Mouse (Mus musculus) heart, embryonic 14.5 days (tissue): ENCODE results near the gene Afg1l. TPM values are rescaled to one million over a fixed set of nuclear protein-coding genes. Genes with fewer than 3 reads are reported as not detected.
A peak's percentile ranks its signal among the peaks of the same experiment; 100 is the strongest.

Experiments used
- ATAC-seq: fragments of 200-750 bp; cut with Nextera tagmentation; 2 replicates; pipeline ENCODE4 v1.8.0; 2017; ENCODE audit warnings: low read depth, moderate TSS enrichment; ENCODE audit not compliant: insufficient number of reproducible peaks, insufficient read depth, low FRiP score
- H3K27ac ChIP-seq, 2 experiments: fragments of 200-500 bp in 1 of 2; fragments of 300-500 bp in 1 of 2; sonication (generic) in 1 of 2; replicated peaks in 1 of 2; 2 replicates each; pipeline ENCODE4 v1.5.1; 2012 to 2014; ENCODE audit warnings: low read depth in 2 of 2, low read length in 2 of 2, control low read depth in 1 of 2, mild to moderate bottlenecking in 1 of 2, mixed read lengths in 1 of 2; ENCODE audit not compliant: control insufficient read depth in 1 of 2, insufficient read depth in 1 of 2
- H3K27me3 ChIP-seq: fragments of 300-500 bp; sonication (generic); 2 replicates; pipeline ENCODE4 v1.6.1; 2014; ENCODE audit warnings: mild to moderate bottlenecking, low read length, control low read depth; ENCODE audit not compliant: control insufficient read depth, insufficient read depth
- H3K36me3 ChIP-seq: fragments of 300-500 bp; sonication (generic); 2 replicates; pipeline ENCODE4 v1.6.1; 2014; ENCODE audit warnings: mild to moderate bottlenecking, control low read depth, low read length, mixed read lengths; ENCODE audit not compliant: control insufficient read depth, insufficient read depth
- H3K4me1 ChIP-seq, 2 experiments: fragments of 200-500 bp in 1 of 2; fragments of 300-500 bp in 1 of 2; sonication (generic) in 1 of 2; 2 replicates each; pipeline ENCODE4 v1.6.1; 2012 to 2014; ENCODE audit warnings: low read length in 2 of 2, control low read depth in 1 of 2, mixed read lengths in 1 of 2; ENCODE audit not compliant: control insufficient read depth in 2 of 2, insufficient read depth in 2 of 2
- H3K4me2 ChIP-seq: fragments of 300-500 bp; sonication (generic); 2 replicates; pipeline ENCODE4 v1.6.1; 2014; ENCODE audit warnings: mild to moderate bottlenecking, low read length
- H3K4me3 ChIP-seq, 2 experiments: fragments of 200-500 bp in 1 of 2; fragments of 300-500 bp in 1 of 2; sonication (generic) in 1 of 2; 2 replicates each; pipeline ENCODE4 v1.5.1; 2012 to 2014; ENCODE audit warnings: low read length in 2 of 2, mild to moderate bottlenecking in 2 of 2, control low read depth in 1 of 2, low read depth in 1 of 2, moderate library complexity in 1 of 2; ENCODE audit not compliant: control insufficient read depth in 1 of 2, insufficient read depth in 1 of 2
- H3K9ac ChIP-seq: fragments of 300-500 bp; sonication (generic); 2 replicates; pipeline ENCODE4 v1.6.1; 2014; ENCODE audit warnings: mild to moderate bottlenecking, low read length
- H3K9me3 ChIP-seq: fragments of 300-500 bp; sonication (generic); 2 replicates; pipeline ENCODE4 v1.6.1; 2016; ENCODE audit warnings: low read length, control low read depth; ENCODE audit not compliant: control insufficient read depth
- WGBS: fragments of 180-500 bp; shearing (Covaris S2); extraction: QIAGEN DNeasy Blood & Tissue Kit; methylation state at CpG from one replicate; pipeline ENCODE4 v1.1.7; 2014; 5-methylcytosine and 5-hydroxymethylcytosine counted together
- polyA plus RNA-seq: library from polyadenylated mRNA; unstranded; fragments of >200 nt; fragmentation: Nextera tagmentation; extraction: Ambion mirVana; gene quantifications from 2 replicates; pipeline ENCODE4 v1.2.1, GENCODE M21; 2014

The Afg1l gene
- polyA plus RNA-seq, 1 experiment from 2014 or later = 15.4 TPM

DNA sequence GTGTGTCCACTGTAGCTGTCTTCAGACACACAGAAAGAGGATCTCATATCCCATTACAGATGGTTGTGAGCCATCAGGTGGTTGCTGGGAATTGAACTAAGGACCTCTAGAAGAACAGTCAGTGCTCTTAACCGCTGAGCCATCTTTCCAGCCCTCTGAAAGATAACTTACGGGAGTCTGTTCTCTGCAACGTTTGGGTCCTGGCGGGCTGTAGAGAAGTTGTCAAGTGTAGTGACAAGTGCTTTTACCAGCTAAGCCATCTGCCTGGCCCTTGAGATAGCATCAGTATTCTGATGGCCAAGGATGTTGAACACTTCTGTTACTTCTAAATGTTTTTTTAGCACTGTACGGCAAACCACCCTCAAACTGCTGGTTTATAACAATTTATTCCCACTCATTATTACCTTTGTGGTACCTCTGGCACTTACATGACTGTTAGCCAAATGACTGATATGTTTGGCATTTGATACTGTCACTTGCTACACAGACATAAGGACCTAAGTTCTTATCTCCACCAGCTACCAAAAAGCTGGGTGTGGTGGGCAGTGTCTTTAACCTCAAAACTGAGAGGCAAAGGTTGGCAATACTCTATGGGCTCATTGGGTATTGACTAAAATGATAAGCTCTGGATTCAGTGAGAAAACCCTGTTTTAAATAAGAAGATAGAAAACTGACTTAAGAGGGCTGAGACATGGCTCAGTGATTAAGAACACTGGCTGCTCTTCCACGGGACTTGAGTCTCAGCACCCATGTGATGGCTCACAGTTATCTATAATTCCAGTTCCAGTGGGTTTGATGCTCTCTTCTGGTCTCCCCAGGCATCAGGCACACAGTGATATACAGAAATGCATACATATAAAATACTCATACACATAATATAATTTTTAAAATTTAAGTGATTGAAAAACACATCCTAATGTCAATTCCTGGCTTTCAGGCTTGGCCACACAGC is 33.1 kb upstream of the Afg1l start:
- Histone ChIP-seq H3K27ac (no peak overlapping the region), H3K9ac (no peak overlapping the region), H3K4me1 (peaks cover 0 to 14% of the 10 kb centered on the region in 2 experiments; a peak in 2 of 4 replicates), H3K9me3 (no peaks in the 10 kb centered on the region), H3K4me3 (no peak overlapping the region), H3K4me2 (no peak overlapping the region), H3K27me3 (no peaks in the 10 kb centered on the region), H3K36me3 (peaks cover 42% of the 10 kb centered on the region)
- no peak for ATAC-seq
- 59% methylated on average over 6 of the region's 6 CpGs for WGBS

DNA sequence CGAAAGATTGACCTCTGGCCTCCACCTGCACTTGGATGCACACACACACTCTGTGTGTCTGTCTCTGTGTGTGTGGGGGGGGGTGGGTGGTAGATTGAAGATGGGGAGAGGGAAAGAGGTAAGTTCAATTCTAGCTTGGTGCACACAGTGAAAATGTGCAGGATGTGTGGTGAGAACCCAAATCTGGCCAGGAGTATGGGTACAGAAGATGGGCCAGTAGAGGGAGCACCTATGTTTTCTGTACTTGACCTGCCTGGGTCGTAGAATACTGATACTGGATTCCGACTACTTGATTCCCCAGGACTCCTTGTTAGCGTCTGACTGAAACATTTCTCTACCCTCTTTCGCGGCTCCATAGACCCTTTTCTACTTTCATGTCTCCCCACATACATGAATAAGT is 31.8 kb upstream of the Afg1l start:
- Histone ChIP-seq H3K36me3 (peaks cover 51% of the 10 kb centered on the region), H3K4me2 (no peak overlapping the region), H3K27ac (no peak overlapping the region), H3K4me1 (peaks cover 0 to 14% of the 10 kb centered on the region in 2 experiments; a peak in 2 of 4 replicates), H3K9me3 (no peaks in the 10 kb centered on the region), H3K27me3 (no peaks in the 10 kb centered on the region), H3K9ac (no peak overlapping the region), H3K4me3 (no peak overlapping the region)
- WGBS = 76% methylated on average over 6 of the region's 6 CpGs
- ATAC-seq = no peak

DNA sequence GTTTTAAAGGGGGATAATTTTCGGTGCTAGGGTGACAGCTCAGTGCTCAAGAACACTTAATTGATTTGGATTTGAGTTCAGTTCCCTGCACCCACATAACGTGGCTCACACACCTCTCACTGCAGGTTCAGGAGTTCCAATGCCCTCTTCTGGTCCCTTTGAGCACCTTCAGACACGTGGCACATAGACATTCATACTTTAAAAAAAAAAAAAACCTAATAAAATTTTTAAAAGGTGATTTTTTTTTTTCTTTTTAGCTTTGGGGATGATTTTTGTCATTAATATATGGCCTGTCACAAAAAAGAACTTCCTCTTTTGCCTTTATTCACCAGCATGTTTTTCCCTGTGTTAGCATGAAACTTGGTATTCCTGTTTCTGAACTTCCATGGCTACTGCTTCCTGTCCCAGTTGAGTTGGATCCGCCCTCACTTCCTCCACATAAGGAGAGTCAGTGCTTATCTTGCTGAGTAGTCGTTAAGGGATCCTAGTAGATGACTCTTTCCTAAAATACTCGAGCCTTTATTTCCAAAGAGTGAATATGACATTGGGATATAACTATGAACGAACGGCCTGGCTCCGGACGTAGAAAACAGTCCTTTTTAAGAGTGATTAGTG is 25.8 kb upstream of the Afg1l start:
- Histone ChIP-seq H3K9ac (no peak overlapping the region), H3K4me2 (peak overlapping the region; percentile 76), H3K27ac (no peak overlapping the region), H3K27me3 (no peaks in the 10 kb centered on the region), H3K9me3 (no peaks in the 10 kb centered on the region), H3K4me3 (no peak overlapping the region; a peak in 1 of 4 replicates), H3K36me3 (peaks cover 42% of the 10 kb centered on the region), H3K4me1 (peaks cover 5 to 21% of the 10 kb centered on the region in 2 experiments)
- WGBS = 76% methylated on average over 10 of the region's 10 CpGs
- ATAC-seq = no peak

DNA sequence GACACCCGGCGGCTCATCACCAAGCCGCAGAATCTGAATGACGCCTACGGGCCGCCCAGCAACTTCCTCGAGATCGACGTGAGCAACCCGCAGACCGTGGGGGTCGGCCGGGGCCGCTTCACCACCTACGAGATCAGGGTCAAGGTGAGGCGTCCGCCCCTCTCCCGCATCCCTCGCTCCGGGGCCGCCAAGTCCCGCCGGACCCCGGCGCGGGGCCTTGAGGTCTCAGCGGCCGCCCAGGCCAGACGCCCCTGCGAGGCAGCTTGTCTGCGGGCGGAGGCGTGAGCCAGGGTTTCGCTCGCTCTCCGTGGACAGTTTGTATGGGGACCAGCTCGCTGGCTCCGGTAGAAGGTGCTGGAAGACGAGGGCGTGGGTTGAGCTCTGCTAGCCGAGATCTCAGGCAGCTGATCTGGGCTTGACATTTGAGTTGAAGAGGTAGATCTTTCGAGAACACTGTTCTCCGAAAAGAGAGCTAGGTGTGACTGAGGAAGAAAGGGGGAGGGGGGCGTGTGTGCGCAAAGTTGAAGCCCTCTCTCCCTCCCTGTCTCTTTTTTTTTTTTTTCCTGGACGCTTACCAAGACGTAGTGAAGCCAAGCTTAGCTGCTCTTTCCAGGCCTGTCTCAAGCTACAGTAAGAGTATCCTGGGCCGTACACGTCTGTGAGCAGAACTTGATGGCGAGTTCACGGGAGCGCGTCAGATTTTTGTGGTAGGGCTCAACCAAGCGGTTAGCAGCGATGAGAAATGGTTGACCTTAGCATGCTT is 24.2 kb upstream of the Afg1l start:
- H3K27ac ChIP-seq = peak overlapping the region; percentile 80 to 98
- peaks cover 29% of the 10 kb centered on the region; the same call in 1 of the 2 replicates for H3K36me3 ChIP-seq
- peak overlapping the region; percentile 94 for H3K9ac ChIP-seq
- no peaks in the 10 kb centered on the region for H3K9me3 ChIP-seq
- H3K4me2 ChIP-seq = peak overlapping the region; percentile 76
- WGBS = 0% methylated on average over 49 of the region's 55 CpGs
- H3K4me1 ChIP-seq = peaks cover 5 to 13% of the 10 kb centered on the region in 2 experiments
- peak overlapping the region; percentile 85 to 86 for H3K4me3 ChIP-seq
- no peaks in the 10 kb centered on the region for H3K27me3 ChIP-seq
- ATAC-seq = peak; percentile 37

DNA sequence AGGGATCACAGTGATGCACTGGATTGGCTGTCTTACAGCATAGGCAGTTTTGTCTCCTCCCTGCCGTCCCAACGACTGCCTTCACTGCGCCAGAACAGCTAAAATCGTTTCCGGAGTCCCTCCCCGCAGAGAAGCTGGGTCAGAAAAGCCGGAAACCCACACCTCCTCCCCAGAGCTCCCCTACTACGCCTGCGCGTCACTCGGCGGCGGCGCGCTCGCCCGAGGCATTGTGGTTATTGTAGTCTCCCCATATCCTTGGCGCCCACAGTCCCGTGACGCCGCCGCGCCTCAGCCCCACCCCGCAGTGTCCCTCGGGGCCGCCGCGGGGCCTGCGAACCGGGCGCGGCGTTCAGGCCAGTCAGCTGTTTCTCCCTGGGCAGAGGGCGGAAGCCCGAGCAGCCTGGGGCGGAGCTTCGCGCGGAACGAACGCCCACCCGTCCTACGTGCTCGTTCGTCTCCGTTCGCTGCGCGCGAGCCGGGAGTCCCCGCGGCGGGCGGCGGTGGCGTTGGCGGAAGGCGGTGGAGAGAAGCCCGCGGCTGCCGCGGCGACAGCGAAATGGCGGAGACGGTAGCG is 23.5 kb upstream of the Afg1l start, which contains the start of gene Snx3:
Gene Snx3 (plus strand): TSS at position 256 of the 574 bp plus-strand sequence.
- Histone ChIP-seq H3K27me3 (no peaks in the 10 kb centered on the region), H3K36me3 (peaks cover 23% of the 10 kb centered on the region; the same call in 1 of the 2 replicates)

DNA sequence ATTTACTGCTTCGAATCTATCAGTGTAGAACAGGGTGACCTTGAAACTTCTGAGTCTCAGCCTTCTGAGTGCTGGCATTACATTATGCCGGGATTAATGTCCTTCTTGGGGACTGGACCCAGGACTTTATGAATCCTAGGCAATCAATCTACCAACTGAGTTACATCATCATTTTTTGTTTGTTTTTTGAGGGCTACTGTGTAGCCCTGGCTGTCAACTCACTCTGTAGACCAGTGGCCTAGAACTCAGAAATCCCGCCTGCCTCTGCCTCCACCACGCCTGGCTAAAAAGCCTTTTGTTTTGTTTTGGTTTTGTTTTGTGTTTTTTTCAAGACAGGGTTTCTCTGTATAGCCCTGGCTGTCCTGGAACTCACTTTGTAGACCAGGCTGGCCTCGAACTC is 22.8 kb upstream of the Afg1l start:
- Histone ChIP-seq H3K4me3 (peak overlapping the region; percentile 85 to 86; a peak in 3 of 4 replicates), H3K27me3 (no peaks in the 10 kb centered on the region), H3K4me1 (peaks cover 5 to 13% of the 10 kb centered on the region in 2 experiments), H3K9me3 (no peaks in the 10 kb centered on the region), H3K4me2 (peak overlapping the region; percentile 76), H3K9ac (peak overlapping the region; percentile 94; the same call in 1 of the 2 replicates), H3K27ac (peak overlapping the region; percentile 80 to 98), H3K36me3 (peaks cover 17% of the 10 kb centered on the region; the same call in 1 of the 2 replicates)
- no peak for ATAC-seq
- WGBS = 66% methylated on average over 5 of the region's 5 CpGs

More for the DNA sequence above, 23.5 kb upstream of the Afg1l start, which contains the start of gene Snx3:
- Histone ChIP-seq H3K9ac (peak within 1 kb of the TSS; percentile 94), H3K4me3 (peak within 1 kb of the TSS; percentile 85 to 86), H3K4me2 (peak within 1 kb of the TSS; percentile 76), H3K27ac (peak within 1 kb of the TSS; percentile 80 to 98), H3K4me1 (peaks cover 5 to 13% of the 10 kb centered on the region in 2 experiments), H3K9me3 (no peaks in the 10 kb centered on the region)
- peak; percentile 96 for ATAC-seq
- under 1% methylated on average over 68 of the region's 68 CpGs for WGBS
